Mouse (Mus musculus): ENCODE measurements at regions not wholly inside any gene's neighbourhood (a gene's known extent, or its start where the extent isn't known, plus 50 kb on each side); places are given as distances from the start of the nearest gene placed in this dataset.

GRCm38 (mm10) chr15:59231703-59232102 lies 342.6 kb downstream of the Gm49356 start:
- TF ChIP-seq EP300 (IDR thresholded peaks at IDR 0.05; ENCODE audit: low read depth) (no peak), CTCF (IDR thresholded peaks at IDR 0.05; ENCODE audit: low read depth) (no peak)

Measured in liver, postnatal 0 days (tissue).